Mouse (Mus musculus): ENCODE measurements around the gene Dst.

The Dst gene

DNA sequence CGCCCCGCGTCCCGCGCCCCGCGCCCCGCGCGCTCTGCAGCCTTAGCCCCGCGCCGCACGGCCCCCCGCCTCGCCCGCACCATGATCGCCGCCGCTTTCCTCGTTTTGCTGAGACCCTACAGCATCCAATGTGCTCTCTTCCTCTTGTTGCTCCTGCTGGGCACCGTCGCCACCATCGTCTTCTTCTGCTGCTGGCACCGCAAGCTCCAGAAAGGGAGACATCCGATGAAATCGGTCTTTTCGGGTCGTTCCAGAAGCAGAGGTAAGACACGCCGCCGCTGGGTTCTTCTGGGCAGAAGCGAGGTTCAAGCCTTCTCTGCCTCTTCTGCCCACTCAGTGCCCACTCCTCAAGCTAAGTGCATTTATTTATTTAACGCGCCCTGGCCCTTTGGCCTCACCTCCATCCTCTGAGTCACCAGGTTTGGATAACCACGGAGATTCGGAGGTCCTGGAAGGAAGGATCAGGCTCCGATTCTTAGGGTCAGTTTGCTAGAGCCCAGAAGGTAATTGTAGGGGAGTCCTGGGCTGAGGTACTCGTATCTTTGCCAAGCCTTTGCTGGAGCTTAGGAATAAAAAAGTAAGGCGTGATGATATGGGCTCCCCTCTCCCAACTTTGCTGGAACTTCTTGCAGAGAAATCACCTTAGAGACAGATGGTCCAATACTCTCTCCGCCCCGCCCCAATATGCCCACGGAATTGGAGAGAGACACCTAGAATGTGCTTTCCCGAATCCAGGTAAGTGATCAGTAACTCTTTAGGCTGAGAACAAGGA lies at the start of gene Dst:
TSS of gene Dst (plus strand) at position 35 of the 772 bp plus-strand sequence.
- DNase-seq = no peak

DNA sequence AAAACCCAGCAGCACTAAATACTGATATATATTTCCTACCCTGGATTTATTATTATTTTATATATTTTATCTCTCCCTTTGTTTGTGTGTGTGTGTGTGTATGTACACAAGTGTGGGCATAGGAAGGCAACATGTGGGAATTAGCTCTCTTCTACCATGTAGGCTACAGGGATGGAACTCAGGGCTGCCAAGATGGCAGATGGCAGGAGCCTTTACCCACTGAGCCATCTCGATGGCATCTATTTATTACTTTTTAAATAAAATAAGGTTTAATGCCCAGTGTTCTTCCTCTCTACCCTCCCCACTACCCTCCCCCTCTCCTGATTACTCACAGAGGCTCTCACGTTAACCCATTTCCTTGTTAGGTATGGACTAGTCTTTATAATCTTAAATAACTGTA lies 39.0 kb upstream of the Dst start:
- DNase-seq = no peak

DNA sequence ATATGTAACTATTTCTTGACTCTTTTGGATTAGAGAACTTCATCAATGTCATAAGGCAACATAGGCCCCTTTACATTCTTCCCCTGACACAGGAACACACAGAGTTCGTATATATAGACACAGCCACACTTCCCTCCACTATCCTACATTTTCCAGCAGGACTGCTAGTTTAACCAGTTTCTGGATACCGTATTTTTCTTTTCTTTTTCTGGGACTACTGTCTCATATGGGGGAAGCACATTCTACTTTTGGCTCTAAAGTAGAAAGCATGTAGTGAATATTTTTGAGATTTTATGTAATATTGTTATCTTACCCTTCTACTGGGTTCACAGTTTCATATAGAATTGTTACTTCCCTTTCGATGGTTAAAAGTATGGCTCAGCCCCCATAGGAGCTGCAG lies 38.6 kb upstream of the Dst start:
- DNase-seq = no peak

DNA sequence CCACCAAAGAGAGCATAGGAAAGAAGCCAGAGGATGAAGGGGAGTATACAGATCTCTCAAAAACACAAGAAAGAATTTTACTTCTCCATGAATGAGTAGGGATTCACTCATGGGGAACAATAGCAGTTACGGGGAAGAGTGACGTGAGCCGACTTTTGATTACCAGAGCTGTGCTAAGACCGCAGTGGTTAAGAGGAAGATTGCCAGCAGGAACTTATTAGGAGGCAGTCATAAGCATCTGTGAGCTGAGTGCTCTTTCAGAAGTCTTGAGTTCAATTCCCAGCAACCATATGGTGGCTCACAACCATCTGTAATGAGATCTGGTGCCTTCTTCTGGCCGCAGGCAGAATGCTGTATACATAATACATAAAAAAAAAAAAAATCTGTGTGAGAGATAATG lies 34.5 kb upstream of the Dst start:
- DNase-seq = no peak

DNA sequence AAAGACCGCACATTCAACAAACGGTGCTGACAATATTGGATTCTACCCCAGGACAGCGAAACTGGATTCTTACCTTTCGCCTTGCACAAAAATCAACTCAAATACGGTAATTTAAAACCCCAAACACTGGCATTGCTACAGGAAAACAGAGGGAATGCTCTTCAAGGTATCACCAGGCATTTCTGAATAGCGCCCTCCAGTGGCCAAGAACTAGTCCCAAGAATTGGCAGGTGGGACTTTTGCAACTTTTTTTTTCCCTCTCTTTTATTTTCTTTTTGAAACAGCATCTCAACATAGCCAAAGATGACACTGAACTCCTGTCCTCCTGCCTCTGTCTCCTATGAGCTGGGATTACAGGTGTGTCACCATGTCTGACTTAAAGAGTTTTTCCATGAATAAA lies 32.3 kb upstream of the Dst start:
- DNase-seq = peak; percentile 19

DNA sequence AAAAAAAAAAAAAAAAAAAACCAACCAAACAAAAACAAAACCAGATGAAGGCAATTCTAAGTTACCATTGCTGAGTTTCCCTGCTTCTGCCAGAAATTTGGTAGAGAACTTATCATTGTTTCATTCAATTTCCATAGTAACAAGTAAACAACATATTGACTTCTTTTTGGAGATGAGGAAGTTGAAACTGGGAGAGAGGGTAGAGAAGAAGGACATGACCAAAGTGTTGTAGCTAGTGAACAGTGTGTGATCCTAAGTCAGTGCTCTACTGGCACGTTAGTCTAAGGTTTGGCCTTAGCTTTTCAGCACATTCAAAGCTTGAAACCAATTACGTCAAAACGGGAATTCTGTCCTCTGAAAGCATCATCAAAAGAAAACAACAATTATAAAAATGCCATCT lies 31.6 kb upstream of the Dst start:
- DNase-seq = no peak

DNA sequence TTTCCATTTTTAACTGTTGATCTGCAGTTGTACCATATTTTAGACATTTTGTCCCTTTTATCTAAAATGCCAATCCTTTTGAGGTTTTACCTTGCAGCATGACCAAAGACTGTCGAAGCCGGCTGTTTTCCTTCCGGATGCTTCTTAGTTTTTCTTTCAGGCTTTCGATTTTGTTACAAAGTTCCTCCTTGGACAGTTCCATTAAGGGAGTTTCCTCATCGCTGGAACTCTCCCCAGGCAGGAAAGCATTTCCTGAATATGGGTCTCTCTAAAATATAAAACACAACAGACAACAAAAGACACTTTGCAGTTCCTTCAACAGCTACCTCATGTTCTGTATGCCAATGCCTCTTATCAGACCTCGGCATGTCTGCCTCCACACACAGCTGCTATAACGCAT lies 29.9 kb upstream of the Dst start:
- no peak for DNase-seq

DNA sequence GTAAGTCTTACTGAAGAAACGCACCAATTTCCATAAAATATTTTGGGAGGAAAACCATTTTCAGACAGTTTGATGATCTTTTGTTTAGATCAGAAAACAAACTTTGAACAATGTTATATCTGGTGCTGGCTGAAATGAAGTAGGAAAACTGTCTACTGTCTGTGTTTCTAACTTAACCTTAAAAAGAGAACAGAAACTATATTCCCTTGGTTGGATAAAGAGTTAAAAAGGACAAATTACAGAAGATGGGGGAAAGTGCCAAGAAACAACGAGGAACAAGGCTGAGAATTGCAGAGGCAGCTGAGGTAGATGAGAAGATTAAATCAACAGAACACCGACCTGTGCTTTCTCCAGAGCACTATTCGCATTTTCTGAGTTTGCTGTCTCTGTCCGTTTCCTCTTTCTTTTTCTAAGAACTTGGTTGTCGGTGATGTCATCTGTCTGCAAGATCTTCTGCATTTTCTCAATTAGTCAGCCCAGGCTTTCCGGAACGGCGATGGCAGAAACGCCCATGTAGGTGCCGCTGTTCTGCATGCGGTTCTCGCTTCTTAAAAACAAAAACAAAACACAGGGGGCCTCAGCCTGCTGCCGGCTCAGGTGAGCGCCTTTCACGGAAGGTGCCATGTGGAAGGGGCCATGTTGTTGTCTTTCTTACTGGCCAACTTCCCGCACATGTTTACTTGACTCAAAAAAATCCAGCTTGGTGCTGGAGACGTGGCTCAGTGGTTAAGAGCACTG lies 24.8 kb upstream of the Dst start:
- peak; percentile 40 for DNase-seq

DNA sequence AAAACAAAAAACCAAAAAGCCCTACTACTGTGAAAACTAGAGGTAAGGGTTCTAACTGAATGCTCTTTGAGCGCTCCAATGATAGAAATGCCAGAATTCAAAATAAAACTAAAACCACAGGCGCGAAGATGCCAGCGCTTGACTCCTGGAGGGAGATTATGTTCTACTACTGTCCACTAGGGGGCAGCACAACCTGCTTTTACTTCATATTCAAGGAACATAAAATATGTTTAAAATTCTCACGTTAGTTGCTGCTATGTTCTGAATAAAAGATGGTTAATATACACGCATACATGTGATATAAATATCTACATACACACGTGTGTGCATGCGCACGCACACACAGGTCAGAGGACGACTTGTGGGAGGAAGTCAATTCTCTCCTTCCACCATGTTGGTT lies 15.2 kb upstream of the Dst start:
- DNase-seq = peak; percentile 75

DNA sequence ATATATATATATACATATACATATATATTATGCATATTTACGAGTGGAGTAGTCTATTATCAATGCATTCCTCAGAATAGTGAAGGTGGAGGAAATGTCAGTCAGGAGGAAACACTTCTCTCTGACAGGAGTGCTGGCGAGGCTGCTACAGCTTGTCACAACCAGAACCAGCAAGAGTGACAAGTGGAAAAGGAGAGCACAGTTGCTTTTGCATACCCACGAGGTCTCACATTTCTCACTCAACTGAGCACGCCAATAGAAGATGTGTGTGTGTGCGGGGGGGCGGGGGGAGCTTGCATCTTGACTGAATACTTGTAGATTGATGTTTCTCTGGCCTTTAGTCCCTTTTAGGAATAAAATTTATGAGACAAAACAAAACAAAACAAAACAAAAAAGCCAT lies 11.9 kb upstream of the Dst start:
- no peak for DNase-seq

DNA sequence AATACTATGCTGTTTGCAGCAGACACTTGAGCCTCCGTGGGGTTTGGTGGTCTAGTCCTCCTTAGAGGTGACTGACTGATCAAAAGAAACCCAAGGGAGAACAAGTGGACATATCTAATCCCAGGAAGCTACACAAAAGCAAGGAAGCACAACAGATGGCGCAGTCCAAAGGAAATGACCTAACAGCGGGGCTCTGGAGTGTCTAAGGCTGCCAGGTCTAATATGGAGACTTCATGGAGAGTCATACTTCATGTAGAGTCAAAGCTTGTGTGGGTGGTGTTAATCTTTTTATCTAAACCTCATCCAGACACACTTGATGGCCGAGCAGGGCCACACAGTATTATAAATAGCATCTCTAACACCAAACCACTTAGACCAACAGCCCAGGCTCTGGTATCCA lies 11.4 kb upstream of the Dst start:
- DNase-seq = no peak

DNA sequence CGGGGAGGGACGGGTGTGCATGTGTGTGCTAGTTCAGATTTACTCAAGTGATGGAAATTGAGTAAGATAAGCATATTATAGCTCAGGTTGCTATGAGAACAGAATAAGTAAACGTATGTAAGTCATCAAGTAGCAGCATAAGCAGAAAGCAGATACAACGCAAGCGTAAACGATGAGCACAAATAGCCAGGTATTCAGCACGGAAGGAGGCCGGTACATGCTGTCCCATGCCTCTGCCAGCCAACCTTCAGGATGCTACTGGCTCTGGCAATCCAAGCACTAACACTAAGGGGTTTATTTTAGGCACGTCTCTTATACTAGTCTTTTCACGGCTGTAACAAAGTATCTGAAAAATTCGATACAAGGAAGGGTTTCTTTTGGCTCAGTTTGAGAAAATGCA lies 10.6 kb upstream of the Dst start:
- no peak for DNase-seq

DNA sequence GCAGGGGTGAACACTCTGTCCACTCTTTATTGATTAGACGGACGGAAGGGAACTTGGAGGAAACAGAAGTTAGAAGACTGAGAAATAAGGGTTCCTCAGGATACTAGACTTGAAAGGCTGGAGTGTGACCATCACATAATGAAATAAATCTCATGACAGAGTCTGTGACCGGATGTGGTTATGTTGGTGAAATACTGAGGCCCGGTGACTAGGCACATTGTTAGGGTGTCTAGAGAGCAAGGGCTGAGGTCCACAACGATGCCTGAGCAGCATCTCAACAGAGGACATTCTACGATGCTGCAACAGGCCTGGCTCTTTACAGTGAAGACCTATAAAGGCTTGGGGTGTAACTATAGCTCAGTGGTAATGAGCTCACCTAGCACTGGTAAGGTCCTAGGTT lies 9.7 kb upstream of the Dst start:
- DNase-seq = no peak

DNA sequence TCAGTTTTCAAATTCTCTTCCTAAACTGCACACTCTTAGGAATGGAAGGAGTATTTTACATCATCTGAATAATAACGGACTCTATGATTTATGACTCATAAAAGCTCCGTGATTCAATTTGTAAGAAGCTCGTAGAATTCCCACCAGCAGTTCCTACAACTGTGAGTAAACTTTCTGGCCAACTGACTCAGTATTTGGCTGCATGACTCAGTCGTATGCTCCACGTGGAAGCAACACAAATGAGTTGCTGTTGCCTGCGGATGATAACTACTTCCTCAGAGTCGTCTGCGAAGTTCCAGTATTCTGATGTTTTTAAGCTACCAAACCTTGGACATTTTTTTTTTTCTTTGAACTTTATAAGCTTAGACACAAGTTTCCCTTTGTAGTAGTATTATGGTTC lies 7.8 kb upstream of the Dst start:
- DNase-seq = no peak

DNA sequence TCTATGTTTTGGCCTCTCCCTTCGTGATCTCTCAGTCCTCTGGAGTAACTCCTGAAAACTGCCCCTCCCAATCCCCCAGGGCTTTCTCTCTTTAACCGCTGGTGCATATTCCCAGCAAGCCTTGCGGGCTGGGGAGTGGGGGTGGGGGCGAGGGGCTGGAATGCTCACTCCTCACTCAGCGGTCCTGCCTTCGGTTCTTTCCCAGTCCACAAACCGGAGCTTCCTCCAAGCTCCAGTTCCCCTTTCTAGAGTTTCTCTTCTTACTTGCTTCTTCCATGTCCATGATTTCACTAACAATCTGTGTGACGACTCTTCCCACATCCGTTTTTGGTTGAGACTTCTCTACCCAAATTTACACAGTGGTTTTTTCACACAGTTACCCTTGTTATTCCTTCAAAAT lies 4.4 kb upstream of the Dst start:
- peak; percentile 39 for DNase-seq

DNA sequence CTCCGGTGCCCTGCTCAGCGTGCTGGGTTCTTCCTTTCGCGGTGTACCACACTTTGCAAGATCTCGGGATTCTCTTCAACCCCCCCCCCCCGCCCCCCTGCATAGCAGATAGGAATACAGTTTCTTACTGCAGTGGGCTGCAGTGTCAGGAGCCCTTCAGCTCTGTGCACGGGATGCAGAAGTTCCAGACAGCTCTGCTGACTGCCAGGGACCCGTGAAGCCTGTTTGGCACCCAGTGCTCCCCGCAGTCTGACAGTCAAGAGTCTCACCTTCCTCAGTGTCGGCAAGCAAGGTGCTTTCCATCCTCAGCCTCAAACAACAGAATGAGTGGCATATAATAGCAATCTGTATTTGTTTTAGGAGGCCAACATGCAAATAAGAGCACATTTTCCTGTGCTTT lies 1.8 kb upstream of the Dst start:
- no peak for DNase-seq

DNA sequence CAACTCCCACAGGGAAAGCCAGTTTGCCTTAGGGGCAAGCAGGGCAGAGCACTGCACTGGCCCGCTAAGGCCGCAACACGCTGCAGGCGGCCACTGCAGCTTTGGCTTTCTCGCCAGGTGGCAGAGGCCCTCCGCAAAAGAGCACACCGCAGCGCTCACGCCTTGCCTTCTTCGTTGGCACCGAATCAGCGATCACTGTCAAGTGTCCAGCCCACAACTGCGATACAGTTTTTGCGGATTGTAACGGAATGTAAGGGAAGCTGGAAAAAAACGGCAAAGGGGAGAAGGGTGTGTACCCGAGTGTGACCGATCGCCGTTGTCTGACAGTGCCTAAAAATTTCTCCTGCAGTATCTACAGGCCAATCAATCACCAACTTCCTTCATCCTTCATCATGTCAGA lies 1.1 kb upstream of the Dst start:
- peak; percentile 13 for DNase-seq

DNA sequence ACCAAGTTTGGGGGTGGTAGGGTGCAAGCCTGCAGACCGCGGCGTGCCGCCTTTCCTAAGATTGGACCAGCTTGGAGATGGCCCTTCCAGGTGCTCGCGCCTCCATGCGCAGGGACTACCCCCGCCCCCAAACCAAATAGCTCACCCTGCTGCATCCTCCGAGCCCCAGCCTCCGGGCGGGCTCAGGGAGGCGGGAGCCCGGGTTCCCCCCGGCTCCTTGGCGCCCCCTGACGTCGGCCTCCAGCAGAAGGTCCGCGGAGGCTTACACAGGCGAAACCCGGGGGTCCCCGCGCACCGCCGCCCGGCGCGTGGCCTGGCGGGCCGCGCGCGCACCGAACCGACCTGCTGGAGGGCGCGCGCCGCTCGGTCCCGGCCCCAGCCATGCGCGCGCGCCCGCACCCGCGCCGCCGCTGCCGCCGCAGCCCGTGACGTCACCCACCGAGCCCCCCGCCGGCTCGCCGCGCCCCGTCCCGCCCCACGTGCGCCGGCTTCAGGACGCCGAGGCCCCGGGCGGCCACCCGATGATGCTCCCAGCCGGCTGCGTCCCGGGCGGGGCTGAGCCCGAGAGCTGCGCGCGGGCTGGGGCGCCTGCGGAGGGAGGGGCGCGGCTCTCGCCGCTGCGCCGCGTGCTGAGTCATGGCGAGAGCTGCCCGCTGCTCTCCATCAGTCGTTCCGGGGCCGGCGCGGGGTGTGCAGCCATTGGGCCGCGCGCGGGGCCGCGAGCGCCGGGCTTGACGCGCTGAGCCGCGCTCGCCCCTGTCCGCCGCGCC lies 419 bp upstream of the Dst start, which contains the start of gene Bend6:
TSS of gene Bend6 (minus strand) at position 396 of the 770 bp plus-strand sequence.
- DNase-seq = peak; percentile 71

DNA sequence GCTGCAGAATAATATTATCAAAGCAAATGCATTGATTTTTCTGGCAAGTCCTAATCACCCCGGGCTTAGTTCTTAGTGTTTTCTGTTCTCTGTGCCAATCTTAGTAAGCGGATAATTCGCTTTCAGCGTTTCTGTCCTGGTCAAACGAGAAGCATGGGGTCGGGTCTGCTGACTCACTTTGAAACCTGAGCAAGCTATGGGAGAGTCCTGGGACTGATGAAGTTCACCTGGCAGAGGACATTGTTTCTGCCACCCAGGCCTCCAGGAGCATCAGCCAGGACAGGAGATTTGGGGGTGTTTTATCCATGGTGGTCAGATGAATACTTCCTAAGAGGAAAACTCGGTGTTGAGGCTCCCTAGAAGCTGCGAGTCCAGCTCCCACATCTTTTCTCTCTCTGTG lies 3.6 kb downstream of the Dst start:
- DNase-seq = no peak

DNA sequence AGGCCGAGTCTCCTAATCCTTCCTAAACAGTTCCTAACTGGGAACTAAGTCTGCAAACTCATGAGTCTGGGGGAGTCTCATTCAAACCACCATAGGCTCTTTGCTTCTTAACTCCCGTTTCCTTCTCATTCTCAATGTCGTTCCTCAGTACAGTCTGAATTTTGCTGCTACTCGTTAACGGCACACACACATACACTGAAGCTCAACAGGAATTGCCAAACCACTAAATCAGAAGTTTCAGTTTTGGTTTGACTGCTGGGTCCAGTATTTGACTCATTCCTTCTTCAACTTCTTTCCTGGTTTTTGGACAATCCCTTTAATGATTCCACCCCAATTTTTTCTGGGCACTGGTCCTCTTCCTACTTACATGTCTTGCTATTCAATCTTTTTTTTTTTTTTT lies 8.5 kb downstream of the Dst start:
- DNase-seq = no peak

DNA sequence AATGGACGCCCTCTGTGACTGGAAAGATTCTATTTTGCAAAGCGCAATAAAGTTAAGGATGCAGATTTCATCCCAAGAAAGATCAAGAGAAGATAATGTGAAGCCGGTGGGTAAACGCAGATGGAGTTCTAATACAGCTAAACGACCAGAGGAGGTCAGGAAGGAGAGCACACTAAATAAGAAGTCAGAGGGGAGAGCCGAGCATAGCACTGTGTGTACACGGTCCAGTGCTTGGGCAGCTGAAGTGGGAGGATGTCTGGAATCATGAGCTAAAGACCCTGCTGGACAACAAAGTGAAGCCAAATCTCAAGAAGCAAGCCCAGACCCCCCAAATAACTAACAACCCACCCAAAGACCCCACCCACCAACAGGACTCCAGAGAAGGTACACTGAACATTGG lies 14.9 kb downstream of the Dst start:
- no peak for DNase-seq

DNA sequence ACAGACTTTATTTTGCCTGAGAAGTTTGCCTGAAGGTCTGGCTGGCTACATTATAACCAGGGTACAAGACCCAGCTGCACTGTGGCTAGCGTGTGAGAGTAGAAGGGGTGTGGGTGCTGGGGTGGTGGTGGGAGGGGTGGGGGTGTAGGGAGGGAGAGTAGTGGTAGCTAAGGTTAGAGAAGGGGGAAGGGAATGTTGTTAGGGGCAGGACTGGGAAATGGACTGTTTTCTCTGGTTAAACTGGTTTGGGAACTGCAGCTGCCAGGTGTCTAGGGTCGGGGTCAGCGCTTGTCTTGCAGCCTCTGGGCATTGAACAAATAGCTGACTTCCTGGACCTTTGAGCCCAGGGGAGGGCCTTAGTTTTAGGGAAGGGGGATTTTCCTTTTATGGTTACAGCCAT lies 17.3 kb downstream of the Dst start:
- DNase-seq = no peak

DNA sequence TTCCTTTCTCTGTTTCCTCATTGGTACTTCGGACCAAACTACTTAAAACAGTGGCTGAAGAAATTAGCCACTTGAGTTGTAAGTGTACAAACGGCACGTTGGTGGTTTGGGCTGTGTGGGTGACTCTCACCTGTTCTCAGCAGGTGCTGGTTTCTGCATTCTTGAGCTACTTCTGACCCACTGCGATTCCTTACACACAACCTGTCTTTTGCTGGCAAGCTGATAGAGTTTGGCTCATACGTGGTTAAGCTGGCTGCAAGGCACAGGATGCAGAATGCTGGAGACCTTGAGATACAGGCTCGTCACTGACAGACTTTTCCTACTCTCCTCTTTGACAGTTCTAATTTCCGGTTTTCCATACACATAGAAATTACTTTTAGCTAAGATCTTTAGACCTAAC lies 19.4 kb downstream of the Dst start:
- no peak for DNase-seq

DNA sequence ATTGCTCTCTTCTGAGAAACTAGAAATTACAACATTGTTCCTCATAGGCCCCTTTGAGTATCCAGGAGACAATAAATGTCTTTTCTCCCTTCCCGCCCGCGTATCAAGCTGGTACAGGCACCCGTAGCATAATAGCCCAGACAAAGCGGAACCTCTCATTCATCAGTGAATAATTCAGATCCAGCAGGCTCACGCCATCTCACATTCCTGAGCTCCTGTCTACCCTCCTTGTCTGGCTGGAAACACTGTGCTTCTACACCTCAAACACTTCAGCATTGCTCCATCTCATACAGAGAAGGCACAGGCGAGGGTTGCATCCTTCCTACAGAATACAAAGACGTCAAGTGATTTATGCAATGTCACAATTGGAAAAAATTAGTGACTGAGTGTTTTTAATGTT lies 23.8 kb downstream of the Dst start:
- DNase-seq = no peak

Measured in kidney, postnatal 10 days (tissue).